Comparison of ENCODE assay signal across 9 mouse cellular contexts in genomic region chr12:100002914-100003587, GRCm38 (mm10). TPM values are rescaled to one million over a fixed set of nuclear protein-coding genes. Genes with fewer than 3 reads are reported as not detected.
A peak's percentile ranks its signal among the peaks of the same experiment; 100 is the strongest.
DNase-seq lines count a peak whose midpoint lies in the region; ATAC-seq and TF ChIP-seq lines count a peak whose summit lies in the region.
"Had no signal": no experiment of that assay in that cellular context is flagged by ENCODE, and none has a peak within 500 bp of the region (broad histone marks: within the 10 kb centered on the region; RNA-seq: fewer than 3 reads in every experiment).

No protein-coding gene starts in this region.

- no peaks in the 10 kb centered on the region for H3K36me3 ChIP-seq in hindbrain, postnatal 0 days (ENCODE audit: insufficient read depth, low read length)
- H3K36me3 ChIP-seq in hindbrain, embryonic 12.5 days = no peaks in the 10 kb centered on the region
- no peaks in the 10 kb centered on the region for H3K36me3 ChIP-seq in neural tube, embryonic 11.5 days (ENCODE audit: control insufficient read depth, insufficient read depth, low read length)
- no peaks in the 10 kb centered on the region for H3K36me3 ChIP-seq in neural tube, embryonic 15.5 days
- H3K36me3 ChIP-seq in embryonic facial prominence, embryonic 13.5 days = no peaks in the 10 kb centered on the region

- peak; percentile 92 for ATAC-seq in hindbrain, postnatal 0 days
- ATAC-seq in hindbrain, embryonic 12.5 days (ENCODE audit: low FRiP score) = no peak
- ATAC-seq in neural tube, embryonic 11.5 days (ENCODE audit: insufficient read depth, low FRiP score, low TSS enrichment) = no peak
- ATAC-seq in neural tube, embryonic 15.5 days (ENCODE audit: low FRiP score) = no peak
- peak; percentile 56; the same call in 1 of the 2 replicates for ATAC-seq in embryonic facial prominence, embryonic 13.5 days (ENCODE audit: insufficient number of reproducible peaks, insufficient read depth, low FRiP score, low TSS enrichment, low read depth)
- ATAC-seq: CD4-positive, CD25-positive, alpha-beta regulatory T cell, adult 4 months had no signal

- 24% methylated on average over 8 of the region's 8 CpGs for WGBS in hindbrain, postnatal 0 days
- WGBS in hindbrain, embryonic 12.5 days = 55% methylated on average over 8 of the region's 8 CpGs
- WGBS in neural tube, embryonic 11.5 days = 38% methylated on average over 8 of the region's 8 CpGs
- 31% methylated on average over 8 of the region's 8 CpGs for WGBS in neural tube, embryonic 15.5 days
- 30% methylated on average over 8 of the region's 8 CpGs for WGBS in embryonic facial prominence, embryonic 13.5 days

- no peaks in the 10 kb centered on the region for H3K9me3 ChIP-seq in hindbrain, postnatal 0 days (ENCODE audit: low read length)
- no peaks in the 10 kb centered on the region for H3K9me3 ChIP-seq in hindbrain, embryonic 12.5 days (replicated peaks)
- no peaks in the 10 kb centered on the region for H3K9me3 ChIP-seq in neural tube, embryonic 11.5 days (ENCODE audit: control insufficient read depth, low read length)
- no peaks in the 10 kb centered on the region for H3K9me3 ChIP-seq in neural tube, embryonic 15.5 days (replicated peaks)
- H3K9me3 ChIP-seq in embryonic facial prominence, embryonic 13.5 days = no peaks in the 10 kb centered on the region

- DNase-seq in hindbrain, postnatal 0 days (ENCODE audit: low spot score) = peak; percentile 83
- DNase-seq in neural tube, embryonic 11.5 days (ENCODE audit: low spot score) = peak; percentile 11
- DNase-seq in retina, postnatal 1 day = peak; percentile 43
- no peak for DNase-seq in MN1 (ENCODE audit: low spot score)
- no peak for DNase-seq in yolk sac, embryonic 10.5 days (ENCODE audit: low spot score)

- no peak overlapping the region for H3K4me2 ChIP-seq in hindbrain, postnatal 0 days (ENCODE audit: low read depth, low read length)
- H3K4me2 ChIP-seq in hindbrain, embryonic 12.5 days (replicated peaks) = no peak overlapping the region
- H3K4me2 ChIP-seq in neural tube, embryonic 11.5 days (ENCODE audit: low read depth) = no peak overlapping the region
- H3K4me2 ChIP-seq in neural tube, embryonic 15.5 days = no peak overlapping the region
- H3K4me2 ChIP-seq in embryonic facial prominence, embryonic 13.5 days = 0 out of 2 replicates have a peak overlapping the region, but pooled peaks have one; percentile 16

- H3K27me3 ChIP-seq in hindbrain, postnatal 0 days (ENCODE audit: insufficient read depth, low read length) = no peaks in the 10 kb centered on the region
- no peaks in the 10 kb centered on the region for H3K27me3 ChIP-seq in hindbrain, embryonic 12.5 days
- H3K27me3 ChIP-seq in neural tube, embryonic 11.5 days (ENCODE audit: control insufficient read depth, insufficient read depth, low read length) = no peaks in the 10 kb centered on the region
- no peaks in the 10 kb centered on the region for H3K27me3 ChIP-seq in neural tube, embryonic 15.5 days (replicated peaks)
- H3K27me3 ChIP-seq in embryonic facial prominence, embryonic 13.5 days = no peaks in the 10 kb centered on the region

- H3K27ac ChIP-seq in hindbrain, postnatal 0 days = no peak overlapping the region
- H3K27ac ChIP-seq in hindbrain, embryonic 12.5 days = no peak overlapping the region
- H3K27ac ChIP-seq in neural tube, embryonic 11.5 days (ENCODE audit: low read depth, low read length) = no peak overlapping the region
- no peak overlapping the region for H3K27ac ChIP-seq in neural tube, embryonic 15.5 days (replicated peaks)
- 0 out of 2 replicates have a peak overlapping the region, but pooled peaks have one; percentile 4 for H3K27ac ChIP-seq in embryonic facial prominence, embryonic 13.5 days

- TF ChIP-seq CTCF in hindbrain, postnatal 0 days (IDR thresholded peaks at IDR 0.05; ENCODE audit: low read depth) = no peak

- no peak overlapping the region for H3K9ac ChIP-seq in hindbrain, postnatal 0 days (replicated peaks; ENCODE audit: low read length)
- no peak overlapping the region for H3K9ac ChIP-seq in hindbrain, embryonic 12.5 days
- H3K9ac ChIP-seq in neural tube, embryonic 11.5 days (ENCODE audit: low read length) = no peak overlapping the region
- no peak overlapping the region for H3K9ac ChIP-seq in neural tube, embryonic 15.5 days (replicated peaks)
- H3K9ac ChIP-seq in embryonic facial prominence, embryonic 13.5 days = no peak overlapping the region

- H3K4me1 ChIP-seq in hindbrain, postnatal 0 days (ENCODE audit: insufficient read depth, low read length) = no peaks in the 10 kb centered on the region
- no peaks in the 10 kb centered on the region for H3K4me1 ChIP-seq in hindbrain, embryonic 12.5 days
- no peaks in the 10 kb centered on the region for H3K4me1 ChIP-seq in neural tube, embryonic 11.5 days (ENCODE audit: control insufficient read depth, insufficient read depth, low read length)
- H3K4me1 ChIP-seq in neural tube, embryonic 15.5 days = no peaks in the 10 kb centered on the region; the same call in 1 of the 2 replicates
- 0 out of 2 replicates have a peak, but pooled peaks cover 4% of the 10 kb centered on the region for H3K4me1 ChIP-seq in embryonic facial prominence, embryonic 13.5 days

- no peak overlapping the region for H3K4me3 ChIP-seq in hindbrain, postnatal 0 days (ENCODE audit: low read length)
- no peak overlapping the region for H3K4me3 ChIP-seq in hindbrain, embryonic 12.5 days
- no peak overlapping the region for H3K4me3 ChIP-seq in neural tube, embryonic 11.5 days (ENCODE audit: low read depth, low read length)
- H3K4me3 ChIP-seq in neural tube, embryonic 15.5 days (replicated peaks) = no peak overlapping the region
- no peak overlapping the region for H3K4me3 ChIP-seq in embryonic facial prominence, embryonic 13.5 days

RNA-seq across cellular contexts. Expression of gene Kcnk13, which starts 38.8 kb away (rescaled TPM):
- total RNA-seq in hindbrain, postnatal 0 days (2014; rRNA removed) = 1.8 and 3.7 TPM in 2 replicates
- polyA plus RNA-seq in hindbrain, postnatal 0 days (2015; fragmentation: Nextera tagmentation; extraction: Ambion mirVana) = 1.9 and 2.4 TPM in 2 replicates
- polyA plus RNA-seq in hindbrain, embryonic 12.5 days (2016; fragmentation: Nextera tagmentation; extraction: Ambion mirVana) = 0.39 and 1.1 TPM in 2 replicates
- 0.66 and 1.2 TPM in 2 replicates for polyA plus RNA-seq in neural tube, embryonic 11.5 days (2014; fragmentation: Nextera tagmentation; extraction: Ambion mirVana)
- 0.83 and 1.1 TPM in 2 replicates for polyA plus RNA-seq in neural tube, embryonic 15.5 days (2015; fragmentation: Nextera tagmentation; extraction: Ambion mirVana)
- polyA plus RNA-seq in embryonic facial prominence, embryonic 13.5 days (2015; fragmentation: Nextera tagmentation; extraction: Ambion mirVana) = 0.84 and 0.94 TPM in 2 replicates
- polyA plus RNA-seq: CD4-positive, CD25-positive, alpha-beta regulatory T cell, adult 4 months had no signal

Comparison
In these comparisons a context has a peak if more than half of its experiments do, and no peak if none do; other contexts are left out.
1. ATAC-seq: peak in hindbrain, postnatal 0 days (single experiment) and embryonic facial prominence, embryonic 13.5 days (single experiment); none in hindbrain, embryonic 12.5 days (single experiment), neural tube, embryonic 11.5 days (single experiment) and neural tube, embryonic 15.5 days (single experiment).
2. DNase-seq: peak in hindbrain, postnatal 0 days (single experiment), neural tube, embryonic 11.5 days (single experiment) and retina, postnatal 1 day (single experiment); none in MN1 (single experiment) and yolk sac, embryonic 10.5 days (single experiment).